Mouse (Mus musculus) heart, postnatal 0 days (tissue): ENCODE data around the gene Actl11. TPM values are rescaled to one million over a fixed set of nuclear protein-coding genes. Genes with fewer than 3 reads are reported as not detected.
A peak's percentile ranks its signal among the peaks of the same experiment; 100 is the strongest.

Experiments
- ATAC-seq: fragments of 200-750 bp; cut with Nextera tagmentation; 2 replicates; pipeline ENCODE4 v1.8.0; 2017; ENCODE audit warnings: low read depth, moderate number of reproducible peaks, moderate library complexity; ENCODE audit not compliant: insufficient read depth
- DNase-seq: peaks from one replicate; pipeline ENCODE4 v3.0.0-alpha.2; 2016; ENCODE audit warnings: low spot score
- H3K27ac ChIP-seq: fragments of 300-500 bp; sonication (generic); 2 replicates; pipeline ENCODE4 v1.5.1; 2014; ENCODE audit warnings: low read depth, mild to moderate bottlenecking
- H3K27me3 ChIP-seq: fragments of 300-500 bp; sonication (generic); 2 replicates; pipeline ENCODE4 v1.6.1; 2014; ENCODE audit warnings: low read length, mixed read lengths; ENCODE audit not compliant: control insufficient read depth, insufficient read depth
- H3K36me3 ChIP-seq: fragments of 300-500 bp; sonication (generic); replicated peaks from 2 replicates; pipeline ENCODE4 v1.6.1; 2014; ENCODE audit warnings: low read length, mixed read lengths; ENCODE audit not compliant: control insufficient read depth, insufficient read depth
- H3K4me1 ChIP-seq: fragments of 300-500 bp; sonication (generic); 2 replicates; pipeline ENCODE4 v1.6.1; 2014; ENCODE audit warnings: antibody characterized with exemption; ENCODE audit not compliant: control insufficient read depth, insufficient read depth
- H3K4me2 ChIP-seq: fragments of 300-500 bp; sonication (generic); 2 replicates; pipeline ENCODE4 v1.6.1; 2014; ENCODE audit warnings: low read depth, mild to moderate bottlenecking, low read length, moderate library complexity
- H3K4me3 ChIP-seq: fragments of 300-500 bp; sonication (generic); 2 replicates; pipeline ENCODE4 v1.5.1; 2014; ENCODE audit warnings: low read depth, low read length
- H3K9ac ChIP-seq: fragments of 300-500 bp; sonication (generic); replicated peaks from 2 replicates; pipeline ENCODE4 v1.6.1; 2014; ENCODE audit warnings: low read depth, low read length, mixed read lengths
- H3K9me3 ChIP-seq: fragments of 300-500 bp; sonication (generic); replicated peaks from 2 replicates; pipeline ENCODE4 v1.6.1; 2016; ENCODE audit warnings: low read length; ENCODE audit not compliant: control insufficient read depth
- CTCF ChIP-seq: IDR thresholded peaks from 2 replicates; pipeline ENCODE4 v1.5.1; 2016; ENCODE audit warnings: antibody characterized with exemption, control low read depth, low read depth
- EP300 ChIP-seq: IDR thresholded peaks from 2 replicates; pipeline ENCODE4 v1.6.1; 2016; ENCODE audit warnings: antibody characterized with exemption, low read depth
- WGBS: fragments of 180-500 bp; shearing (Covaris S2); extraction: QIAGEN DNeasy Blood & Tissue Kit; methylation state at CpG from one replicate; pipeline ENCODE4 v1.1.7; 2014; 5-methylcytosine and 5-hydroxymethylcytosine counted together
- polyA plus RNA-seq: library from polyadenylated mRNA; unstranded; fragments of >200 nt; fragmentation: Nextera tagmentation; extraction: Ambion mirVana; gene quantifications from 2 replicates; pipeline ENCODE4 v1.2.1, GENCODE M21; 2015
- total RNA-seq: library from RNA; depleted of rRNA; stranded (reverse); fragments of >200 nt; gene quantifications from 2 replicates; pipeline ENCODE4 v1.2.3, GENCODE M21; 2014; ENCODE audit warnings: low replicate concordance; rRNA removed

Gene Actl11
- total RNA-seq (not detected in 2 replicates), polyA plus RNA-seq (not detected in 2 replicates)

DNA sequence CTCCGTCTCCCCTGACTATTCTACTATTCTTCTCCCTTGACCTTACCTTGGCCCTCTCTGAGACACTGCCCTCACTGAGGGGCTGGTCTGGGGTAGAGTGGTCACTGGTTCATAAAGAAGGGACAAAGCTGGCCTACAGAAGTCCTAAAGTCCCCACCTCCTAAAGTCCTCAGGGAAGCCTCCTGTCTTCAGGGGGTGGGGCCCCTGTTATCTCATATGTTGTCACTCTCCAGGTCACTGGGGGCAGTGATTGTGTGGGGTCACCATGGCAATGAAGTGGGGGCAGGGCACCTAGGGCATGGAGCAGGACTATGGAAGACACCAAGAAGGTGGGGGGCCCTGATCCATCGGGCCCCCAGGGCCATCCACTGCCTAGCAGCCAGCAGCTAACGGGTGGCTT, at the start of gene Actl11:
Gene Actl11 (plus strand): TSS at position 301 of the 400 bp plus-strand sequence.
- ATAC-seq (no peak), DNase-seq (no peak)
- Histone ChIP-seq H3K9me3 (no peaks in the 10 kb centered on the region), H3K9ac (no peak within 1 kb of the TSS), H3K27ac (no peak within 1 kb of the TSS), H3K36me3 (no peaks in the 10 kb centered on the region), H3K27me3 (no peaks in the 10 kb centered on the region), H3K4me3 (no peak within 1 kb of the TSS), H3K4me1 (peaks cover 38% of the 10 kb centered on the region), H3K4me2 (no peak within 1 kb of the TSS)
- WGBS, result 75% methylated on average over 3 of the region's 3 CpGs
- TF ChIP-seq EP300 (no peak), CTCF (no peak)

GRCm38 (mm10) chr9:107880411-107880810, 47.9 kb upstream of the Actl11 start:
- H3K9me3 ChIP-seq, result no peaks in the 10 kb centered on the region
- 58% methylated on average over 4 of the region's 4 CpGs for WGBS
- H3K36me3 ChIP-seq, result no peaks in the 10 kb centered on the region
- no peak overlapping the region for H3K27ac ChIP-seq
- DNase-seq (no peak), ATAC-seq (no peak)
- no peak overlapping the region for H3K9ac ChIP-seq
- no peak overlapping the region for H3K4me2 ChIP-seq
- H3K27me3 ChIP-seq, result no peaks in the 10 kb centered on the region
- H3K4me3 ChIP-seq, result no peak overlapping the region
- no peaks in the 10 kb centered on the region for H3K4me1 ChIP-seq
- TF ChIP-seq CTCF, result no peak
- no peak for TF ChIP-seq EP300

DNA sequence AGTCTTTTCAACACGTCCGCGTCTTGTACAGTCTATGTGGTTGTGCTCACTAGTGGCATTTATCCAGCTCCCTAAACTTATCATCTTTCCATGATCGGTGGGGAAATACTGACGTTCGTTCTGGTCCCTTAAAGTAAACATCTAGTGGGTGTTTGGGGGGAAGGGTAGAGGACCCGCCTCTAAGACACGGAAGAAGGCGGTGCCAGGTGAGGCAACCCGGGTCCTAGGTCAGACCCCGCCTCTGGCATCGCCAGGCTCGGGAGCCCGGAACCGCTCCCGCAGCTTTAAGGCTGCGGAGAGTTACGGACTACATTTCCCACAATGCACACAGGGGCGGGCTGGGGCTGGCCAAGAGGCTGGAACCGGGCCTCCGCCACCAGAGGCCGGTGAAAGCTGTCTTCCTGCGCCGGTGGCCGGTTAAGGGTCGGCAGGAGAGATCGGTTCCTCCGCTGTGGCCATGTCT, 40.4 kb upstream of the Actl11 start, which contains the start of gene Mon1a:
Gene Mon1a (plus strand): TSS at position 348 of the 463 bp plus-strand sequence.
- Histone ChIP-seq H3K4me3 (peak within 1 kb of the TSS; percentile 60), H3K4me2 (peak within 1 kb of the TSS; percentile 72), H3K27ac (peak within 1 kb of the TSS; percentile 46), H3K9me3 (no peaks in the 10 kb centered on the region), H3K36me3 (0 out of 2 replicates have a peak, but pooled peaks cover 2% of the 10 kb centered on the region), H3K4me1 (no peaks in the 10 kb centered on the region), H3K9ac (peak within 1 kb of the TSS; percentile 57), H3K27me3 (0 out of 2 replicates have a peak, but pooled peaks cover 7% of the 10 kb centered on the region)
- DNase-seq, result peak; percentile 79
- WGBS, result under 1% methylated on average over 28 of the region's 28 CpGs
- TF ChIP-seq CTCF (peak; percentile 20; the same call in 1 of the 2 replicates), EP300 (no peak)
- peak; percentile 98 for ATAC-seq

DNA sequence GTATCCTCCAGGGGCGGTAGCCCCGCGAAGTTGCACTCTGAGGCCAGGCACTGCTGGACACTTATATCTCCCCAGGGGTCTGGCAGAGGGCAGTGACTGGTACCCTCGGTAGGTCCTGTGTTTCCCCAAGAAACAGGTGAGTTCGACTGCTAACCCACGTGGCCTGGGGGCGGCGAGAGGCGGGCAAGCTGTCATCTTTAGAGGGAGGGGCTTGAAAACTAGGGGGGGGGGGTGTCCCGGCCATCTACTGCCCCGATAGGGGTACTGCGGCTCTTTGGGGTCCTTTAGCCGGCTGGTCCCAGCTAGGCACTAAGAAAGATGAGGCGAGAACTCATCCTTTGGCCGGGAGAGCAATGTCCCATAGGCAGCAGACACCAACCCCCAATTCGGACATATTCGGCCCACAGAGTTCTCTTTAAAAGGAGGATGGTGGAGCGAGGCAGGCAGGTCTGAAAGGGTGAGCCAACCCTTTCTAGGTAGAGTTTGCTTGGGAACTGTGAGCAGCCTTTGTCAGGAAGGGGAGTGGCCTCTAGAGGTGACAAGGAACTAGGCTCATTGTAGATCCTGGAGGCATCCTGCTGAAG, 39.9 kb upstream of the Actl11 start:
- H3K27ac ChIP-seq, result peak overlapping the region; percentile 46; the same call in 1 of the 2 replicates
- no peaks in the 10 kb centered on the region for H3K9me3 ChIP-seq
- ATAC-seq (peak; percentile 50), DNase-seq (peak; percentile 52)
- TF ChIP-seq EP300, result no peak
- TF ChIP-seq CTCF, result no peak
- peak overlapping the region; percentile 60 for H3K4me3 ChIP-seq
- WGBS, result 2% methylated on average over 18 of the region's 18 CpGs
- H3K4me2 ChIP-seq, result peak overlapping the region; percentile 72
- 0 out of 2 replicates have a peak, but pooled peaks cover 3% of the 10 kb centered on the region for H3K36me3 ChIP-seq
- H3K9ac ChIP-seq, result peak overlapping the region; percentile 57
- H3K4me1 ChIP-seq, result no peaks in the 10 kb centered on the region
- H3K27me3 ChIP-seq, result 0 out of 2 replicates have a peak, but pooled peaks cover 7% of the 10 kb centered on the region

DNA sequence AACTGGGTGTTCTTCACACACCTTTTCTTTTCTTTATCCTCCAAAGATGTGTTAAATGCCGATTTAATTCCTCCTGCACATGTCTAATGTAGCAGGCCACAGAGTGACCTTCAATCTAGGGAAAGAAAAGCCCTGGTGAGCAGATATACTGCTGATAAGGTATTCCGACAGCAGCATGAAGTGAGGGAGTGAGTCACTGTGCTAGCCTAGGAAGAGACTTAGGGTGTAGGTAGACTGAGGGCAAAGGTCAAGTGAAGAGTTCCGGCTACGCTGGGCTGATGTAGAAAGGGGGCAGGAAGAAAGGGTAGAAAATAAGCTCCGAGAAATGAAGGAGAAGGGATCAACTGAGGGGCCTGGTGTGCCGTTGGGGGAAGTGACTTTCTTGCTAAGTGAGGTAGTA, 38.0 kb upstream of the Actl11 start:
- no peak for TF ChIP-seq CTCF
- TF ChIP-seq EP300, result no peak
- Histone ChIP-seq H3K9me3 (no peaks in the 10 kb centered on the region), H3K4me1 (no peaks in the 10 kb centered on the region), H3K36me3 (0 out of 2 replicates have a peak, but pooled peaks cover 3% of the 10 kb centered on the region), H3K9ac (no peak overlapping the region), H3K27ac (no peak overlapping the region), H3K27me3 (0 out of 2 replicates have a peak, but pooled peaks cover 7% of the 10 kb centered on the region), H3K4me2 (no peak overlapping the region), H3K4me3 (no peak overlapping the region)
- ATAC-seq (no peak), DNase-seq (no peak)
- 80% methylated on average over 6 of the region's 6 CpGs for WGBS
